Comparison of ENCODE assay signal across 13 mouse cellular contexts in genomic region chr7:142480661-142481060, GRCm38 (mm10). TPM values are rescaled to one million over a fixed set of nuclear protein-coding genes. Genes with fewer than 3 reads are reported as not detected.
DNase-seq lines count a peak whose midpoint lies in the region; ATAC-seq and TF ChIP-seq lines count a peak whose summit lies in the region.
"Had no signal": no experiment of that assay in that cellular context is flagged by ENCODE, and none has a peak within 500 bp of the region (broad histone marks: within the 10 kb centered on the region; RNA-seq: fewer than 3 reads in every experiment).

No protein-coding gene starts in this region.

- H3K4me1 ChIP-seq in heart, embryonic 10.5 days: peaks cover 93% of the 10 kb centered on the region
- H3K4me1 ChIP-seq in lung, postnatal 0 days (ENCODE audit: insufficient read depth, low read depth, low read length): peaks cover 8% of the 10 kb centered on the region; the same call in 1 of the 2 replicates
- H3K4me1 ChIP-seq in heart, embryonic 15.5 days (replicated peaks): peaks cover 90% of the 10 kb centered on the region
- peaks cover 16% of the 10 kb centered on the region for H3K4me1 ChIP-seq in liver, embryonic 13.5 days (replicated peaks)

- H3K27ac ChIP-seq in heart, embryonic 10.5 days: peak overlapping the region; percentile 99
- H3K27ac ChIP-seq in lung, postnatal 0 days (ENCODE audit: low read length): peak overlapping the region; percentile 88
- peak overlapping the region; percentile 96 for H3K27ac ChIP-seq in heart, embryonic 15.5 days
- peak overlapping the region; percentile 73; the same call in 1 of the 2 replicates for H3K27ac ChIP-seq in liver, embryonic 13.5 days
- H3K27ac ChIP-seq: liver, embryonic 14.5 days had no signal

- no peaks in the 10 kb centered on the region for H3K36me3 ChIP-seq in heart, embryonic 10.5 days
- no peaks in the 10 kb centered on the region for H3K36me3 ChIP-seq in lung, postnatal 0 days (ENCODE audit: insufficient read depth, low read length)
- peaks cover 3% of the 10 kb centered on the region; the same call in 1 of the 2 replicates for H3K36me3 ChIP-seq in heart, embryonic 15.5 days
- H3K36me3 ChIP-seq in liver, embryonic 13.5 days: no peaks in the 10 kb centered on the region
- H3K36me3 ChIP-seq: hindbrain, embryonic 15.5 days had no signal

- no peaks in the 10 kb centered on the region for H3K9me3 ChIP-seq in heart, embryonic 10.5 days
- H3K9me3 ChIP-seq in lung, postnatal 0 days (ENCODE audit: low read length): no peaks in the 10 kb centered on the region
- no peaks in the 10 kb centered on the region for H3K9me3 ChIP-seq in heart, embryonic 15.5 days (replicated peaks)
- no peaks in the 10 kb centered on the region for H3K9me3 ChIP-seq in liver, embryonic 13.5 days (replicated peaks)
- H3K9me3 ChIP-seq: hindbrain, embryonic 15.5 days had no signal

- TF ChIP-seq EP300 in lung, postnatal 0 days (IDR thresholded peaks at IDR 0.05): no peak

- no peak for ATAC-seq in lung, postnatal 0 days
- no peak for ATAC-seq in heart, embryonic 15.5 days (replicated peaks; ENCODE audit: insufficient number of reproducible peaks, insufficient read depth, low FRiP score, low read depth)
- ATAC-seq in liver, embryonic 13.5 days (ENCODE audit: low read depth): no peak

- no peak for TF ChIP-seq CTCF in lung, postnatal 0 days (IDR thresholded peaks at IDR 0.05)

- no peak overlapping the region; the same call in 1 of the 2 replicates for H3K9ac ChIP-seq in lung, postnatal 0 days (replicated peaks; ENCODE audit: low read depth)
- peak overlapping the region; percentile 60 for H3K9ac ChIP-seq in heart, embryonic 15.5 days
- H3K9ac ChIP-seq in liver, embryonic 13.5 days: no peak overlapping the region
- H3K9ac ChIP-seq: liver, embryonic 14.5 days had no signal

- H3K4me2 ChIP-seq in lung, postnatal 0 days (replicated peaks; ENCODE audit: low read depth, low read length): peak overlapping the region; percentile 66; the same call in 1 of the 2 replicates
- peak overlapping the region; percentile 57; the same call in 1 of the 2 replicates for H3K4me2 ChIP-seq in heart, embryonic 15.5 days
- H3K4me2 ChIP-seq in liver, embryonic 13.5 days: no peak overlapping the region

- no peak for DNase-seq in heart, embryonic 10.5 days (ENCODE audit: low spot score)
- no peak for DNase-seq in heart, adult 18-20 months
- no peak for DNase-seq in lung, postnatal 0 days (ENCODE audit: low spot score)
- DNase-seq in lung, postnatal 36 days: no peak
- no peak for DNase-seq in liver, embryonic 13.5 days
- no peak for DNase-seq in right cerebral cortex, postnatal 14 days
- DNase-seq in left cerebral cortex, adult 8-10 months (ENCODE audit: low spot score in 2 of 2): no peak

- no peak overlapping the region for H3K4me3 ChIP-seq in heart, embryonic 10.5 days
- no peak overlapping the region for H3K4me3 ChIP-seq in lung, postnatal 0 days (ENCODE audit: low read depth, low read length)
- H3K4me3 ChIP-seq in heart, embryonic 15.5 days: no peak overlapping the region
- no peak overlapping the region for H3K4me3 ChIP-seq in liver, embryonic 13.5 days (replicated peaks)

- WGBS in heart, embryonic 10.5 days: 88% methylated on average over 3 of the region's 3 CpGs
- WGBS in lung, postnatal 0 days: 83% methylated on average over 3 of the region's 3 CpGs
- 91% methylated on average over 3 of the region's 3 CpGs for WGBS in heart, embryonic 15.5 days
- 60% methylated on average over 3 of the region's 3 CpGs for WGBS in liver, embryonic 13.5 days (ENCODE audit: insufficient replicate concordance)

- 0 out of 2 replicates have a peak, but pooled peaks cover under 1% of the 10 kb centered on the region for H3K27me3 ChIP-seq in heart, embryonic 10.5 days (ENCODE audit: insufficient read depth, poor library complexity, severe bottlenecking)
- no peaks in the 10 kb centered on the region for H3K27me3 ChIP-seq in lung, postnatal 0 days (replicated peaks; ENCODE audit: insufficient read depth, low read length)
- H3K27me3 ChIP-seq in heart, embryonic 15.5 days: no peaks in the 10 kb centered on the region
- H3K27me3 ChIP-seq in liver, embryonic 13.5 days: peaks cover 6% of the 10 kb centered on the region; the same call in 1 of the 2 replicates
- H3K27me3 ChIP-seq: hindbrain, embryonic 15.5 days had no signal

RNA-seq across cellular contexts. Expression of gene Tnnt3, which starts 18.0 kb away (rescaled TPM):
- 9.5 and 10.4 TPM in 2 replicates for polyA plus RNA-seq in heart, embryonic 10.5 days (2016; fragmentation: Nextera tagmentation; extraction: Ambion mirVana)
- total RNA-seq in heart, adult 18-20 months (2021): under 1 TPM in 1 of 2 experiments, not detected in 1; 0.67 TPM
- 1.5 and 2.2 TPM in 2 replicates for polyA plus RNA-seq in lung, postnatal 0 days (2015; fragmentation: Nextera tagmentation; extraction: Ambion mirVana)
- 4.6 and 4.8 TPM in 2 replicates for polyA plus RNA-seq in heart, embryonic 15.5 days (2015; fragmentation: Nextera tagmentation; extraction: Ambion mirVana)
- polyA plus RNA-seq in liver, embryonic 13.5 days (2015; fragmentation: Nextera tagmentation; extraction: Ambion mirVana): 1.6 and 2.6 TPM in 2 replicates
- 10 to 100 TPM in 1 of 4 experiments, 1 to 10 TPM in 2, under 1 TPM in 1; 0.88 to 14.3 (median 6.5) TPM for total RNA-seq in left cerebral cortex, adult 8-10 months (2022)
- total RNA-seq: adrenal gland, adult 2 months had no signal
- polyA plus RNA-seq: adrenal gland, adult 2 months had no signal

RNA-seq across cellular contexts. Expression of gene Lsp1, which starts 20.1 kb away (rescaled TPM):
- 32.0 and 36.9 TPM in 2 replicates for polyA plus RNA-seq in heart, embryonic 10.5 days (2016; fragmentation: Nextera tagmentation; extraction: Ambion mirVana)
- total RNA-seq in heart, adult 18-20 months (2021): 10 to 100 TPM; 24.7 to 33.1 TPM
- 90.8 and 92.3 TPM in 2 replicates for polyA plus RNA-seq in lung, postnatal 0 days (2015; fragmentation: Nextera tagmentation; extraction: Ambion mirVana)
- polyA plus RNA-seq in heart, embryonic 15.5 days (2015; fragmentation: Nextera tagmentation; extraction: Ambion mirVana): 49.6 and 83.5 TPM in 2 replicates
- 14.2 and 15.5 TPM in 2 replicates for polyA plus RNA-seq in liver, embryonic 13.5 days (2015; fragmentation: Nextera tagmentation; extraction: Ambion mirVana)
- total RNA-seq in left cerebral cortex, adult 8-10 months (2022): 10 to 100 TPM; 10.8 to 18.8 (median 13.9) TPM

RNA-seq across cellular contexts. Expression of gene Tnni2, which starts 39.1 kb away (rescaled TPM):
- 51.9 and 56.4 TPM in 2 replicates for polyA plus RNA-seq in heart, embryonic 10.5 days (2016; fragmentation: Nextera tagmentation; extraction: Ambion mirVana)
- 1 to 10 TPM; 1.8 to 2.6 TPM for total RNA-seq in heart, adult 18-20 months (2021)
- polyA plus RNA-seq in lung, postnatal 0 days (2015; fragmentation: Nextera tagmentation; extraction: Ambion mirVana): 1.9 and 2.1 TPM in 2 replicates
- 16.8 and 16.9 TPM in 2 replicates for polyA plus RNA-seq in heart, embryonic 15.5 days (2015; fragmentation: Nextera tagmentation; extraction: Ambion mirVana)
- 3.4 and 4.3 TPM in 2 replicates for polyA plus RNA-seq in liver, embryonic 13.5 days (2015; fragmentation: Nextera tagmentation; extraction: Ambion mirVana)
- 1 to 10 TPM; 1.9 to 9.6 (median 5.2) TPM for total RNA-seq in left cerebral cortex, adult 8-10 months (2022)
- total RNA-seq: midbrain, postnatal 0 days had no signal
- polyA plus RNA-seq: adrenal gland, adult 2 months had no signal

RNA-seq across cellular contexts. Expression of gene Syt8, which starts 46.0 kb away (rescaled TPM):
- polyA plus RNA-seq in heart, embryonic 10.5 days (2016; fragmentation: Nextera tagmentation; extraction: Ambion mirVana): 0.38 and 1.3 TPM in 2 replicates
- total RNA-seq in heart, adult 18-20 months (2021): not detected
- polyA plus RNA-seq in lung, postnatal 0 days (2015; fragmentation: Nextera tagmentation; extraction: Ambion mirVana): 0.47 and 1.1 TPM in 2 replicates
- polyA plus RNA-seq in heart, embryonic 15.5 days (2015; fragmentation: Nextera tagmentation; extraction: Ambion mirVana): 0.48 and 1.7 TPM in 2 replicates
- not detected in 2 replicates for polyA plus RNA-seq in liver, embryonic 13.5 days (2015; fragmentation: Nextera tagmentation; extraction: Ambion mirVana)
- total RNA-seq in left cerebral cortex, adult 8-10 months (2022): not detected
- total RNA-seq: adrenal gland, adult 2 months; midbrain, postnatal 0 days had no signal
- polyA plus RNA-seq: frontal cortex, adult 2 months; hindbrain, embryonic 15.5 days; midbrain, postnatal 0 days had no signal

RNA-seq across cellular contexts. Expression of gene Mrpl23, which starts 51.8 kb away (rescaled TPM):
- 17.1 and 25.1 TPM in 2 replicates for polyA plus RNA-seq in heart, embryonic 10.5 days (2016; fragmentation: Nextera tagmentation; extraction: Ambion mirVana)
- 10 to 100 TPM; 12.2 to 29.0 TPM for total RNA-seq in heart, adult 18-20 months (2021)
- polyA plus RNA-seq in lung, postnatal 0 days (2015; fragmentation: Nextera tagmentation; extraction: Ambion mirVana): 15.2 and 15.7 TPM in 2 replicates
- polyA plus RNA-seq in heart, embryonic 15.5 days (2015; fragmentation: Nextera tagmentation; extraction: Ambion mirVana): 17.0 and 18.7 TPM in 2 replicates
- polyA plus RNA-seq in liver, embryonic 13.5 days (2015; fragmentation: Nextera tagmentation; extraction: Ambion mirVana): 11.3 and 12.2 TPM in 2 replicates
- 1 to 10 TPM; 3.4 to 8.4 (median 7.0) TPM for total RNA-seq in left cerebral cortex, adult 8-10 months (2022)
